13 mouse cellular contexts compared by ENCODE assay signal in the genomic region with DNA sequence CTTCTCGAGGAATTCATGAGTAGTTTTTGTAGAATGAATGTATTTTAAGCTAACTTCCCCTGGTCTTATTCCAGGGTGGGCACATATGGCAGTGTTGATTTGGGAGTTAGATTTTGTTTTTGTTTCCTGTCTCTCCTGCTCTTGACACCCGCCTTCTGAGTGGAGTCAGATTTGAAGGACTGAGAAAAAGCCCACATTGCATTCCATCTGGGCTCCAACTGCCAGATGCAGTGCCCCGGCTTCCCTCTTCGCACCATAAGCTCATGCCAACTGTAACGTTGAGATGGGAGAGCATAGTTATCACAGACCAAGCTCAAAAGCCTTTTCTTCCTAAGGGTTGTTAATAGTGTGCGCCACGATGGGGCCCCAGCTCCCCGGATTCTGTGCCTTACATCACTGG. TPM values are rescaled to one million over a fixed set of nuclear protein-coding genes. Genes with fewer than 3 reads are reported as not detected.
A peak's percentile ranks its signal among the peaks of the same experiment; 100 is the strongest.
DNase-seq lines count a peak whose midpoint lies in the region; ATAC-seq and TF ChIP-seq lines count a peak whose summit lies in the region.
"Had no signal": no experiment of that assay in that cellular context is flagged by ENCODE, and none has a peak within 500 bp of the region (broad histone marks: within the 10 kb centered on the region; RNA-seq: fewer than 3 reads in every experiment).

No protein-coding gene starts in this region.

- ATAC-seq in midbrain, embryonic 15.5 days (replicated peaks), result 0 out of 2 replicates have a peak, but pooled peaks have one; percentile 15
- no peak for ATAC-seq in midbrain, postnatal 0 days (ENCODE audit: low FRiP score)
- no peak for ATAC-seq in megakaryocyte, adult 5-6 weeks (ENCODE audit: poor library complexity, severe bottlenecking)

- no peak overlapping the region for H3K27ac ChIP-seq in midbrain, embryonic 15.5 days
- no peak overlapping the region for H3K27ac ChIP-seq in midbrain, postnatal 0 days (ENCODE audit: low read depth, low read length)
- H3K27ac ChIP-seq: heart, embryonic 10.5 days; hindbrain, embryonic 12.5 days; limb, embryonic 13.5 days; midbrain, embryonic 13.5 days had no signal

- WGBS in midbrain, embryonic 15.5 days, result 66% methylated on average over 8 of the region's 8 CpGs
- WGBS in midbrain, postnatal 0 days, result 65% methylated on average over 8 of the region's 8 CpGs

- no peaks in the 10 kb centered on the region for H3K27me3 ChIP-seq in midbrain, embryonic 15.5 days (replicated peaks)
- H3K27me3 ChIP-seq in midbrain, postnatal 0 days (ENCODE audit: insufficient read depth, low read length), result no peaks in the 10 kb centered on the region
- H3K27me3 ChIP-seq: hindbrain, embryonic 12.5 days had no signal

- 0 out of 2 replicates have a peak overlapping the region, but pooled peaks have one; percentile 8 for H3K9ac ChIP-seq in midbrain, embryonic 15.5 days
- no peak overlapping the region for H3K9ac ChIP-seq in midbrain, postnatal 0 days (replicated peaks; ENCODE audit: low read length, poor library complexity, severe bottlenecking)
- H3K9ac ChIP-seq: hindbrain, embryonic 12.5 days; limb, embryonic 13.5 days; midbrain, embryonic 13.5 days had no signal

- H3K4me2 ChIP-seq in midbrain, embryonic 15.5 days, result no peak overlapping the region
- no peak overlapping the region for H3K4me2 ChIP-seq in midbrain, postnatal 0 days (ENCODE audit: low read depth, low read length, poor library complexity, severe bottlenecking)
- H3K4me2 ChIP-seq: hindbrain, embryonic 12.5 days; limb, embryonic 13.5 days; midbrain, embryonic 13.5 days had no signal

- H3K4me3 ChIP-seq in midbrain, embryonic 15.5 days, result no peak overlapping the region
- H3K4me3 ChIP-seq in midbrain, postnatal 0 days (ENCODE audit: low read depth, low read length), result no peak overlapping the region
- H3K4me3 ChIP-seq: heart, embryonic 10.5 days; hindbrain, embryonic 12.5 days; limb, embryonic 13.5 days; midbrain, embryonic 13.5 days had no signal

- no peaks in the 10 kb centered on the region for H3K9me3 ChIP-seq in midbrain, embryonic 15.5 days
- H3K9me3 ChIP-seq in midbrain, postnatal 0 days (ENCODE audit: low read length), result no peaks in the 10 kb centered on the region
- H3K9me3 ChIP-seq: heart, embryonic 10.5 days; hindbrain, embryonic 12.5 days; limb, embryonic 13.5 days; midbrain, embryonic 13.5 days had no signal

- TF ChIP-seq CTCF in midbrain, postnatal 0 days (IDR thresholded peaks at IDR 0.05), result no peak

- DNase-seq in midbrain, postnatal 0 days (ENCODE audit: low spot score), result no peak
- peak; percentile 63 to 68 for DNase-seq in frontal cortex, postnatal 10 days (ENCODE audit: low spot score in 2 of 2)
- DNase-seq in left cerebral cortex, adult 18-20 months (ENCODE audit: low spot score in 2 of 2), result peak; percentile 60 to 70
- DNase-seq in right cerebral cortex, postnatal 25 days, result peak; percentile 58
- DNase-seq in thymus, postnatal 10 days (ENCODE audit: low spot score in 2 of 2), result no peak
- no peak for DNase-seq in thymus, postnatal 4 days

- no peaks in the 10 kb centered on the region for H3K4me1 ChIP-seq in midbrain, embryonic 15.5 days
- H3K4me1 ChIP-seq in midbrain, postnatal 0 days (ENCODE audit: insufficient read depth, low read length), result no peaks in the 10 kb centered on the region
- H3K4me1 ChIP-seq: heart, embryonic 10.5 days; hindbrain, embryonic 12.5 days; midbrain, embryonic 13.5 days had no signal

- no peaks in the 10 kb centered on the region for H3K36me3 ChIP-seq in midbrain, embryonic 15.5 days (replicated peaks)
- no peaks in the 10 kb centered on the region for H3K36me3 ChIP-seq in midbrain, postnatal 0 days (ENCODE audit: insufficient read depth, low read length)
- H3K36me3 ChIP-seq: heart, embryonic 10.5 days; hindbrain, embryonic 12.5 days; limb, embryonic 13.5 days; midbrain, embryonic 13.5 days had no signal

RNA-seq across cellular contexts. Expression of a gene that starts 5.9 kb away (rescaled TPM):
- 3.0 and 3.1 TPM in 2 replicates for polyA plus RNA-seq in midbrain, embryonic 15.5 days (2015; fragmentation: Nextera tagmentation; extraction: Ambion mirVana)
- total RNA-seq in midbrain, postnatal 0 days (2014; rRNA removed), result 1.2 and 1.3 TPM in 2 replicates
- polyA plus RNA-seq in midbrain, postnatal 0 days (2015; fragmentation: Nextera tagmentation; extraction: Ambion mirVana), result 5.7 and 6.1 TPM in 2 replicates
- total RNA-seq in left cerebral cortex, adult 18-20 months (2021), result under 1 TPM; 0.40 to 0.65 TPM
- not detected in 2 replicates for total RNA-seq in megakaryocyte, adult 5-6 weeks (2015)
- 0.07 TPM in 1 of 2 replicates, not detected in the other for total RNA-seq in megakaryocyte, adult 5-6 weeks (2017)
- polyA plus RNA-seq: adrenal gland, adult 2 months had no signal

Comparison
In these comparisons a context has a peak if more than half of its experiments do, and no peak if none do; other contexts are left out.
1. DNase-seq: peak in frontal cortex, postnatal 10 days (2 of 2), left cerebral cortex, adult 18-20 months (2 of 2) and right cerebral cortex, postnatal 25 days (single experiment); none in midbrain, postnatal 0 days (single experiment), thymus, postnatal 10 days (0 of 2) and thymus, postnatal 4 days (single experiment).